Mouse (Mus musculus) A20 (cell line): ENCODE data around the gene Ext2.

Experiments used
- DNase-seq: peaks from one replicate; pipeline ENCODE4 v3.0.0-alpha.2; 2011; ENCODE audit warnings: low read depth, low spot score

Ext2 gene

GRCm38 (mm10) chr2:93624665-93625408 is 197.5 kb downstream of the Ext2 start:
- no peak for DNase-seq

DNA sequence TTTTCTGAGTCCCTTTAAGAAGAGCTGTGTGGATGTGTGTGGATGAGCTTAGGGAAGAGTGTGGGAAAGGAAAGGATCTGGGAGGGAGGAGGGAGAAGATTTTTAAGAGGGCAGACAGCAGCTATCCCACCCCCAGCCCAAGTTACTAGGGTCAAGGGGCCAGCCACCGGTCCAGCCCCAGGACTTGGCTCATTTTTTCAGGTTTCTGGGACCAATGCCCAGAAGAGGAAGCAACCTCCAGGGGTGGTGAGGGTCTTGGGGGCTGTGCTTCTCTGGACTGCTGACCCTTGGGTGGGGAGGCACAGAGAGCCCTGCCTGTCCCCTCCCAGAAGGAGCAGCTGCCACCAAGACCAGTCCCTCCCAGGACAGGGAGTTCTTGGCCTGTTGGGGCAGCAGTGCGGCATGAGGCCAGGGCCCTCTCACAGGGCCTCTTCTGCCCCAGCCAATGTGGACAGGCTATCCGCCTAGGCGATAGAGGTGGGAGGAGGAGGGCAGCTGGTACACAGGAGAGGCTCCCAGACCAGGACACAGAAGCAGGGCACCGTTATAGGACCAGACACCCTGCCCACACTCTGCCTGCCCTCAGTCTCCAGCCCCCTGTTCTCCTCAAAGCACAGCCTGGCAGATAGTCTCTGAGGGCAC is 203.0 kb downstream of the Ext2 start:
- no peak for DNase-seq

DNA sequence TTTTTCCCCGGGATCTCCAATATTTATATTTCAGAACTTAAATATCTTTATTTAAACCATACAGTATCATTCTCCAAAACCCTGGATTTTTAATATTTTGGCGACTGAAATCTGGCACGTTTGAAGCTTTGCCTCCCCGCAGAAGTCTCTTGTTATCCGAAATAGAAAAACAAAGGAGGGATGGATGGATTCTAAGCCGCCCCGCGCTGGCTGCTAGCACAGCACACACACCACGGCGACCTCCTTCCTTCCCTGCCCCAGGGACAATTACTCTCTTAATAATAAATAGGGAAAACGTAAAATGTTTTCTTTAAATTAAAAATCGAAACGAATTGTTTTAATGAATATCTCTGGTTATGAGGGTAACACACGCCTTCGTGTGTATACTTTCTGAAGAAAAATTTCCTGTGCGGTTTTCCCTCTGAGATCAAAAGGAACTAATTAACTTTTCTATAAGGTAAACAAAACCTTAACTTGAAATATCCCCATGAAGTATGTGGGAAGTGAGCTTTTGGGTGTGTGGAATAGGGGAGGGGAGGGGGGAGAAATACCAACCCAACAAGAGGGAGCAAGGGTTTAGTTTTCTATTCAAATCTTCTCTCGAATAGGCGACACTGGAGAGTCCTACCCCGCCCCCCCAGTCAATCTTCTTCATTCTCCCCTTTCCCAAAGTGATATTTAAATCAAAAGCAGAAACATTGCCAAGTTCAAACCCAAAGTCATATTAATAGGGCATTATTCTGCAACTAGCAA is 203.7 kb downstream of the Ext2 start:
- no peak for DNase-seq

GRCm38 (mm10) chr2:93615845-93616689 is 206.3 kb downstream of the Ext2 start:
- DNase-seq, result no peak

GRCm38 (mm10) chr2:93613020-93613419 is 209.3 kb downstream of the Ext2 start:
- DNase-seq, result no peak
